Mouse (Mus musculus) intestine, postnatal 0 days (tissue): ENCODE results near the gene Grin2a. TPM values are rescaled to one million over a fixed set of nuclear protein-coding genes. Genes with fewer than 3 reads are reported as not detected.

Experiments
- ATAC-seq: fragments of 200-750 bp; cut with Nextera tagmentation; 2 replicates; pipeline ENCODE4 v1.8.0; 2017; ENCODE audit warnings: mild to moderate bottlenecking, moderate TSS enrichment, moderate library complexity
- H3K27ac ChIP-seq: fragments of 300-500 bp; sonication (generic); 2 replicates; pipeline ENCODE4 v1.5.1; 2014; ENCODE audit warnings: mild to moderate bottlenecking, low read depth, low read length, moderate library complexity
- H3K27me3 ChIP-seq: fragments of 300-500 bp; sonication (generic); replicated peaks from 2 replicates; pipeline ENCODE4 v1.6.1; 2014; ENCODE audit warnings: low read length, mixed read lengths; ENCODE audit not compliant: control insufficient read depth, insufficient read depth
- H3K36me3 ChIP-seq: fragments of 300-500 bp; sonication (generic); 2 replicates; pipeline ENCODE4 v1.6.1; 2014; ENCODE audit warnings: mild to moderate bottlenecking, moderate library complexity; ENCODE audit not compliant: control insufficient read depth, insufficient read depth
- H3K4me1 ChIP-seq: fragments of 300-500 bp; sonication (generic); replicated peaks from 2 replicates; pipeline ENCODE4 v1.6.1; 2014; ENCODE audit warnings: antibody characterized with exemption, low read length, mixed read lengths; ENCODE audit not compliant: control insufficient read depth, insufficient read depth
- H3K4me2 ChIP-seq: fragments of 300-500 bp; sonication (generic); replicated peaks from 2 replicates; pipeline ENCODE4 v1.6.1; 2014; ENCODE audit warnings: low read depth, mild to moderate bottlenecking, moderate library complexity
- H3K4me3 ChIP-seq: fragments of 300-500 bp; sonication (generic); 2 replicates; pipeline ENCODE4 v1.5.1; 2014; ENCODE audit warnings: low read depth, low read length
- H3K9ac ChIP-seq: fragments of 300-500 bp; sonication (generic); 2 replicates; pipeline ENCODE4 v1.6.1; 2014; ENCODE audit warnings: mild to moderate bottlenecking, low read depth, low read length
- H3K9me3 ChIP-seq: fragments of 300-500 bp; sonication (generic); 2 replicates; pipeline ENCODE4 v1.6.1; 2016; ENCODE audit warnings: mixed run types; ENCODE audit not compliant: control insufficient read depth
- CTCF ChIP-seq: sonication (generic); IDR thresholded peaks from 2 replicates; pipeline ENCODE4 v1.5.1; 2016; ENCODE audit warnings: low read depth, mild to moderate bottlenecking, control low read depth, antibody characterized with exemption, moderate library complexity
- WGBS: fragments of 180-500 bp; shearing (Covaris S2); extraction: QIAGEN DNeasy Blood & Tissue Kit; methylation state at CpG from one replicate; pipeline ENCODE4 v1.1.7; 2014; 5-methylcytosine and 5-hydroxymethylcytosine counted together
- polyA plus RNA-seq: library from polyadenylated mRNA; unstranded; fragments of >200 nt; fragmentation: Nextera tagmentation; extraction: Ambion mirVana; gene quantifications from 2 replicates; pipeline ENCODE4 v1.2.1, GENCODE M21; 2015

The Grin2a gene
- polyA plus RNA-seq = 0.03 TPM in 1 of 2 replicates, not detected in the other

DNA sequence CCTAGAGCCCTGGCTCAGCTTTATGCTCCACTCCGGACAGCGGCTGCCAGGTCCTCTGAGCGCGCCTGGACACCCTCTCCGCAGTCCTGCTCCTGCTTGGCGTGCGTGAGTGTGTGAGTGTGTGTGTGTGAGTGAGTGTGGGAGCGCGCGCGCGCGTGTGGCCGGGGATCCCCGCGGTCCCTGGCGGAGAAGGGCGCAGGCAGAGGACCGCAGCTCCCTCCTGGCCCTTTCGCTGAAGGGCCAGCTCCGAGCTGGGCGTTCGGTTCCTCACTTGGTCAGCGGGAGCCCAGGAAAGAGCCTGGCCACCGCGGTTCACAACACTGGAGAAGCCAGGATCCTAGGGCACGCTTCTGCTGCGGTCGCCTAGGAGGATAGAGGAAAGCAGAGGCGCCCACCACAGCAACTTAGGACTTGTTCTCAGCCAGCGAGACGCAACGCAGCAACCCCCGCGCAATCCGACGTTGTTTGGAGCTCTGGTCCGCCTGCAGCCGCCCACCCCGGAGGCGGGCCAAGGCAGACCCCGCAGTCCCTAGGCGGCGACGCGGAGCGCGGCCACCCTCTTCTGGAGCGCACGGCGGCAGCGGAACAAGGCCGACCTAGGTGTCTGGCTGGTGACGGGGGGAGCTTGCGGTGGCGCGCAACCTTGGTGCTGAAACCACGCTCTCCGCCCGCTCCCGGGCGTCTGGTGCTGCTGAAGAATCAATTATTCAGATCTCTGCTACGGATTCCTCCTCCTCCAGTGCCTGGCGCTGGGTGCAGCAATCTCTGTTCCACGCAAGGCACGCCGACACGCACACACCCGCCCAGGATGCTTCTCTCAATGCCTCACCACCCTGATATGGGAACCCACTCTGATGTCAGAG lies at the start of gene Grin2a:
Gene Grin2a (minus strand): TSS at position 610 of the 863 bp plus-strand sequence.
- TF ChIP-seq CTCF = no peak
- under 1% methylated on average over 68 of the region's 69 CpGs for WGBS
- H3K4me1 ChIP-seq = no peaks in the 10 kb centered on the region
- ATAC-seq = no peak
- no peak within 1 kb of the TSS for H3K27ac ChIP-seq
- no peak within 1 kb of the TSS for H3K4me3 ChIP-seq
- H3K4me2 ChIP-seq = no peak within 1 kb of the TSS
- peaks cover 48% of the 10 kb centered on the region for H3K27me3 ChIP-seq
- H3K9ac ChIP-seq = no peak within 1 kb of the TSS
- no peaks in the 10 kb centered on the region for H3K36me3 ChIP-seq
- H3K9me3 ChIP-seq = no peaks in the 10 kb centered on the region

DNA sequence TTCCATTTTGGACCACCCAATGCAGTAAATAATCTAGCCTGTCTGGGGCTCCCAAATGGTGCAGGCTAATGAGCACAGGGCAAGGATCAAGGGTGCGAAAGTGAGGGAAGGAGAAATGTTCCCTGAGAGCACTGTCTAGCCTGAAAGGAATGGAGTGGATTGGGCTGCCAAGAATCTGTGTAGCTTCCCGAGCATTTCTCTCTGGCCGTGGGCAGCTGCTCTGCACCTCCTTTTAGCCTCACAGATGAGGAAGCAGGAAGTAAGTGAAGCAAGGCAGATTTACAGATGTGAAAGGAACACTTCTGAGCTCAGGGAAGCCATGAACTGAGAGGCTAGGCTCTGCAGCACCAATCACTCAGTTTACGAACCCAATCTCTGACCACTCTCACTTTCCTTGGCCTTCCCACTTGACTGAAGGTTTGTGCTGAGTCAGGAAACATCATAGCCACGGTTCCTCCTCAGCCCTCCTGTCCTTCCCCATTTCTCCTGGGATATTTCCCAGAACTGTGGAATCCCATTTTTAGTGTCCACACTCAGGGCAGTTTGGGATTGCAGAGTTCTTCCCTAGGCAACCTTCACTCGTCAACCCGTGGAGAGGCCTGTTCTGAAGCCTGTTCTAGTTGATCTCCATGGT lies 40.3 kb upstream of the Grin2a start:
- 74% methylated on average over 7 of the region's 7 CpGs for WGBS
- H3K4me3 ChIP-seq = no peak overlapping the region
- H3K27me3 ChIP-seq = no peaks in the 10 kb centered on the region
- H3K36me3 ChIP-seq = no peaks in the 10 kb centered on the region
- no peaks in the 10 kb centered on the region for H3K9me3 ChIP-seq
- TF ChIP-seq CTCF = no peak
- no peaks in the 10 kb centered on the region for H3K4me1 ChIP-seq
- H3K27ac ChIP-seq = no peak overlapping the region
- H3K4me2 ChIP-seq = no peak overlapping the region
- H3K9ac ChIP-seq = no peak overlapping the region
- no peak for ATAC-seq

DNA sequence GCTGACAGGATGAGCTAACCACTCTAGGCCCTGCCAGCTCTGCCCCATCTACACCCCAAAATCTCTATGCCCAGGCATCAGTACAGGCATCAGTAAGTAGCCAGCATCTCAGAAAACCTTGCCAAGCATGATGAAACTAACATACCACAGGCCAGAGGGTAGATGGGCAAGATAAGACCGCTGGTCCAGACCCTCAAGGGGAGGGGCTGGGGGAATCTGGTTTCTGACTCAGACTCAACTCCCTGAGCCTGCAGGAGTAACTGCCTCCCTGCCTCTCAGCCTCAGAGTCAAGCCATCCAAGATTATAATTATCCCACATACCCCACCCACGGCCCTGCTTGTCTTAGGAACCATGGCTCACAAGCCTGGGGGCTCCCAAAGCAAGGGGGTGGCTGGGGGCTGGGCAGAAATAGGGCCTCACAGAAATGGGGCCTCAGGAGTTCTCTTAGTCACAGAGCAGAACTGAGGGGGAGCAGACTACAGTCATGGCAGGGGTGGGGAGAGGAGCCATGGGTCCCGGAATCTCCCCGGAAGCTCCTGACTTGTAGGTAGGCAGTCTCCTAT lies 38.1 kb upstream of the Grin2a start:
- Histone ChIP-seq H3K4me3 (no peak overlapping the region), H3K27ac (no peak overlapping the region), H3K27me3 (no peaks in the 10 kb centered on the region), H3K36me3 (no peaks in the 10 kb centered on the region), H3K4me2 (no peak overlapping the region), H3K9ac (no peak overlapping the region), H3K4me1 (no peaks in the 10 kb centered on the region), H3K9me3 (no peaks in the 10 kb centered on the region)
- WGBS = 72% methylated on average over 4 of the region's 4 CpGs
- no peak for TF ChIP-seq CTCF
- no peak for ATAC-seq

DNA sequence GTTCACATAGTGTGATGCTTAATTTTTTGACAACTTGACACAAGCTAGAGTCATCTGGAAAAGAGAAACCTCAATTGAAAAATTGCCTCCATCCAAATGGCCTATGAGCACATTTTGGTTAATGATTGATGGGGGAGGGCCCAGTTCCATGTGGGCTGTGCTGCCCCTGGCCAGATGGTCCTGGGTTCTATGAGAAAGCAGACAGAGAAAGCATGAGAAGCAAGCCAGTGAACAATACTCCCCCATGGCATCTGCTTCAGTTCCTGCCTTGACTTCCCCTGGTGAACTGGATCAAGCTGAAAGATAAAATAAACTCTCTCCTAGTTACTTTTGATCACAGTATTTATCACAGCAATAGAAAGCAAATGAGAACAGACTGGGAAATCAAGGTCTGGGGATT lies 36.5 kb upstream of the Grin2a start:
- H3K27ac ChIP-seq = no peak overlapping the region
- H3K4me3 ChIP-seq = no peak overlapping the region
- H3K9ac ChIP-seq = no peak overlapping the region
- H3K4me1 ChIP-seq = no peaks in the 10 kb centered on the region
- H3K36me3 ChIP-seq = no peaks in the 10 kb centered on the region
- H3K4me2 ChIP-seq = no peak overlapping the region
- no peak for ATAC-seq
- no peaks in the 10 kb centered on the region for H3K27me3 ChIP-seq
- no peaks in the 10 kb centered on the region for H3K9me3 ChIP-seq
- TF ChIP-seq CTCF = no peak

DNA sequence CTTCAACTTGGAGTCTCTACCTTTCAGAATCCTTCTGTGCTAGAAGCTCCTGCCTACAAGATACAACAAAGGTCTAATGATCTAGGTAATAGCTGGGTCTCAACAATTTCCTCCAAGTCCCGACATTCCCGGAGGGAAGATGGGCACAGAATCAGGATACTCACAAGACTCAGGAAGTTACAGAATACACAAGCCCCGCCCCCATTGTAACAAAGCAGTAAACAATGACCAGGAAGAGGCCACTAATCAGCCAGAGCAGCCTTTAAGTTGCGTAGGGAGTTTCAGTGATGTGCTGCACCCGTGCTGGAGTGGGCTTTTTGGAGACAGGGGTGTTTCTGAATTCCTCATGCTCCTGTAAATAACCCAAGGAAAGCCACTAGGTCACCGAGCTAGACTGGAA lies 31.4 kb upstream of the Grin2a start:
- Histone ChIP-seq H3K9me3 (no peaks in the 10 kb centered on the region), H3K36me3 (no peaks in the 10 kb centered on the region), H3K4me2 (no peak overlapping the region), H3K9ac (no peak overlapping the region), H3K27ac (no peak overlapping the region), H3K4me3 (no peak overlapping the region), H3K4me1 (no peaks in the 10 kb centered on the region), H3K27me3 (no peaks in the 10 kb centered on the region)
- no peak for TF ChIP-seq CTCF
- ATAC-seq = no peak
- 64% methylated on average over 6 of the region's 6 CpGs for WGBS

DNA sequence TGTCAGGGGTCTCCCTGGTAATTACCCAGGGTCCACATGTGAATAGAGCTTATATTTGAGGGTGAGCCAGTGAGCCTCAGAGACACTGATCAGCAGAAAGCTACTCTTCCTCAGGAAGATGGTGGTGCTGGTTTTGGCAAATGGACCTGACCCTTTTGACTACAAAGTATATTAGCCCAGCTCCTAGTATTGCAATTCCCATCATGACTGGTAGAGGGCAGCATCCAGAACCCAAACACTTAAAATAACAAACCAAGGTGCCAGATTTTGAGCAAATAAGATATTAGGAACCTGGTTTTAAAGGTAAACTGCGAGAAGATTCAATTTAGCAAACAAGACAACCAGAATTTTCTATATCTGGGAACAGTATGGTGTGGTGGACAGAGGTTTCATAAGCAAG lies 14.4 kb upstream of the Grin2a start:
- H3K4me3 ChIP-seq = no peak overlapping the region
- H3K27ac ChIP-seq = no peak overlapping the region
- no peaks in the 10 kb centered on the region for H3K4me1 ChIP-seq
- no peaks in the 10 kb centered on the region for H3K9me3 ChIP-seq
- WGBS = 41% methylated on average over 1 of the region's 1 CpGs
- H3K36me3 ChIP-seq = no peaks in the 10 kb centered on the region
- TF ChIP-seq CTCF = 0 out of 2 replicates have a peak, but pooled peaks have one; percentile 8
- H3K4me2 ChIP-seq = no peak overlapping the region
- H3K9ac ChIP-seq = no peak overlapping the region
- H3K27me3 ChIP-seq = no peaks in the 10 kb centered on the region
- no peak for ATAC-seq
